Mouse (Mus musculus) stomach, postnatal 0 days (tissue): ENCODE measurements at regions not wholly inside any gene's neighbourhood (a gene's known extent, or its start where the extent isn't known, plus 50 kb on each side); places are given as distances from the start of the nearest gene placed in this dataset.
"Not testable (repeated sequence)": the region's sequence is repeated elsewhere in the genome, so short reads cannot be mapped to it uniquely, and the experiment has no call there.

Source experiments
- ATAC-seq: fragments of 200-750 bp; cut with Nextera tagmentation; 2 replicates; pipeline ENCODE4 v1.8.0; 2017; ENCODE audit not compliant: low FRiP score, low TSS enrichment
- DNase-seq: peaks from one replicate; pipeline ENCODE4 v3.0.0-alpha.2; 2016; ENCODE audit warnings: low spot score
- H3K27ac ChIP-seq: fragments of 300-500 bp; sonication (generic); replicated peaks from 2 replicates; pipeline ENCODE4 v1.5.1; 2014; ENCODE audit warnings: mild to moderate bottlenecking, control low read depth
- H3K27me3 ChIP-seq: fragments of 300-500 bp; sonication (generic); 2 replicates; pipeline ENCODE4 v1.6.1; 2014; ENCODE audit warnings: low read length; ENCODE audit not compliant: control insufficient read depth, insufficient read depth
- H3K36me3 ChIP-seq: fragments of 300-500 bp; sonication (generic); 2 replicates; pipeline ENCODE4 v1.6.1; 2014; ENCODE audit warnings: low read length, mixed read lengths; ENCODE audit not compliant: control insufficient read depth, insufficient read depth
- H3K4me1 ChIP-seq: fragments of 300-500 bp; sonication (generic); replicated peaks from 2 replicates; pipeline ENCODE4 v1.6.1; 2014; ENCODE audit warnings: antibody characterized with exemption; ENCODE audit not compliant: control insufficient read depth, insufficient read depth
- H3K4me2 ChIP-seq: fragments of 300-500 bp; sonication (generic); replicated peaks from 2 replicates; pipeline ENCODE4 v1.6.1; 2014; ENCODE audit warnings: low read depth, mild to moderate bottlenecking, control low read depth, moderate library complexity
- H3K4me3 ChIP-seq: fragments of 300-500 bp; sonication (generic); 2 replicates; pipeline ENCODE4 v1.5.1; 2014; ENCODE audit warnings: low read depth, low read length, control low read depth
- H3K9ac ChIP-seq: fragments of 300-500 bp; sonication (generic); 2 replicates; pipeline ENCODE4 v1.6.1; 2014; ENCODE audit warnings: mild to moderate bottlenecking, low read length, control low read depth, mixed read lengths
- H3K9me3 ChIP-seq: fragments of 300-500 bp; sonication (generic); 2 replicates; pipeline ENCODE4 v1.6.1; 2016; ENCODE audit warnings: low read length; ENCODE audit not compliant: control insufficient read depth
- CTCF ChIP-seq: IDR thresholded peaks from 2 replicates; pipeline ENCODE4 v1.5.1; 2016; ENCODE audit warnings: antibody characterized with exemption, low read depth, mild to moderate bottlenecking, moderate library complexity
- EP300 ChIP-seq: optimal IDR thresholded peaks from 2 replicates; pipeline ENCODE3; 2016; ENCODE audit warnings: antibody characterized with exemption
- WGBS: fragments of 180-500 bp; shearing (Covaris S2); extraction: QIAGEN DNeasy Blood & Tissue Kit; methylation state at CpG from one replicate; pipeline ENCODE4 v1.1.7; 2014; 5-methylcytosine and 5-hydroxymethylcytosine counted together

- TF ChIP-seq CTCF: peak; percentile 46
- H3K27ac ChIP-seq, H3K27me3 ChIP-seq, DNase-seq, H3K36me3 ChIP-seq, H3K4me2 ChIP-seq, H3K4me3 ChIP-seq, H3K9me3 ChIP-seq, H3K4me1 ChIP-seq, ATAC-seq, H3K9ac ChIP-seq: not testable (repeated sequence)
- 9% methylated on average over 1 of the region's 1 CpGs for WGBS
These were observed 498.0 kb upstream of the Tacstd2 start for GRCm38 (mm10) chr6:68033608-68034007.

- ATAC-seq (no peak), DNase-seq (no peak)
- Histone ChIP-seq H3K27ac (no peak overlapping the region), H3K36me3 (no peaks in the 10 kb centered on the region), H3K4me1 (no peaks in the 10 kb centered on the region), H3K4me3 (no peak overlapping the region), H3K9me3 (no peaks in the 10 kb centered on the region), H3K9ac (no peak overlapping the region), H3K4me2 (no peak overlapping the region), H3K27me3 (no peaks in the 10 kb centered on the region)
- TF ChIP-seq CTCF (peak; percentile 27; the same call in 1 of the 2 replicates), EP300 (no peak)
- WGBS: 40% methylated on average over 13 of the region's 13 CpGs
These were observed 495.1 kb upstream of the Tacstd2 start for GRCm38 (mm10) chr6:68030740-68031139.
